Mouse (Mus musculus): ENCODE measurements around the gene Serpinf1. TPM values are rescaled to one million over a fixed set of nuclear protein-coding genes. Genes with fewer than 3 reads are reported as not detected.

Serpinf1 gene
- total RNA-seq (2012; rRNA removed): 20.3 and 24.7 TPM in 2 replicates

- in situ Hi-C loops (cut with MboI; ENCODE audit: low sequenced_read_pairs in 2 of 2, unreplicated experiment in 2 of 2): no loop called here
- no peak within 1 kb of the TSS; a peak in 1 of 4 replicates for H3K4me3 ChIP-seq (ENCODE audit: insufficient read depth in 1 of 2, low read depth in 1 of 2, low read length in 2 of 2, poor library complexity in 1 of 2, severe bottlenecking in 1 of 2)
- no peak for TF ChIP-seq MAFK (IDR thresholded peaks at IDR 0.05; ENCODE audit: insufficient read depth, low read depth, low read length)
- TF ChIP-seq CHD2 (IDR thresholded peaks at IDR 0.05; ENCODE audit: low read depth, low read length): no peak
- TF ChIP-seq HCFC1 (IDR thresholded peaks at IDR 0.05; ENCODE audit: borderline replicate concordance, insufficient read depth, low read length): no peak
- TF ChIP-seq ZNF384 (IDR thresholded peaks at IDR 0.05; ENCODE audit: low read depth, low read length): no peak
- TF ChIP-seq ZC3H11A (IDR thresholded peaks at IDR 0.05; ENCODE audit: borderline replicate concordance, low read depth, low read length): no peak
- no peak within 1 kb of the TSS for H3K27ac ChIP-seq (ENCODE audit: insufficient read depth, low read depth, low read length, poor library complexity, severe bottlenecking)
- H3K9me3 ChIP-seq (ENCODE audit: control insufficient read depth, insufficient read depth, low read depth, low read length): no peaks in the 10 kb centered on the region
- peaks cover 0 to 5% of the 10 kb centered on the region in 2 experiments; a peak in 1 of 4 replicates for H3K4me1 ChIP-seq (ENCODE audit: control insufficient read depth in 2 of 2, insufficient read depth in 2 of 2, low read length in 2 of 2, poor library complexity in 1 of 2)
- H3K36me3 ChIP-seq (ENCODE audit: control insufficient read depth, insufficient read depth, low read length, poor library complexity, severe bottlenecking): no peaks in the 10 kb centered on the region
- no peak within 1 kb of the TSS for H3K9ac ChIP-seq (ENCODE audit: insufficient read depth, low read depth, low read length, poor library complexity, severe bottlenecking)
- no peak for DNase-seq (ENCODE audit: low read depth, low spot score)
Observed at GRCm38 (mm10) chr11:75422013-75422792, at the start of gene Serpinf1. Gene Serpinf1 (minus strand): TSS chr11:75422701.

GRCm38 (mm10) chr11:75470675-75471074 is 48.2 kb upstream of the Serpinf1 start:
- DNase-seq (ENCODE audit: low read depth, low spot score): no peak

GRCm38 (mm10) chr11:75469261-75469660 is 46.8 kb upstream of the Serpinf1 start:
- no peak for TF ChIP-seq ZC3H11A (IDR thresholded peaks at IDR 0.05; ENCODE audit: borderline replicate concordance, low read depth, low read length)
- no peak for TF ChIP-seq MAFK (IDR thresholded peaks at IDR 0.05; ENCODE audit: insufficient read depth, low read depth, low read length)
- no peak for TF ChIP-seq HCFC1 (IDR thresholded peaks at IDR 0.05; ENCODE audit: borderline replicate concordance, insufficient read depth, low read length)
- no peak for TF ChIP-seq CHD2 (IDR thresholded peaks at IDR 0.05; ENCODE audit: low read depth, low read length)
- no peak for TF ChIP-seq ZNF384 (IDR thresholded peaks at IDR 0.05; ENCODE audit: low read depth, low read length)
- Histone ChIP-seq H3K4me3 (ENCODE audit: insufficient read depth in 1 of 2, low read depth in 1 of 2, low read length in 2 of 2, poor library complexity in 1 of 2, severe bottlenecking in 1 of 2) (no peak overlapping the region), H3K4me1 (ENCODE audit: control insufficient read depth in 2 of 2, insufficient read depth in 2 of 2, low read length in 2 of 2, poor library complexity in 1 of 2) (peaks cover 2 to 7% of the 10 kb centered on the region in 2 experiments; a peak in 1 of 4 replicates), H3K9ac (ENCODE audit: insufficient read depth, low read depth, low read length, poor library complexity, severe bottlenecking) (no peak overlapping the region), H3K27ac (ENCODE audit: insufficient read depth, low read depth, low read length, poor library complexity, severe bottlenecking) (no peak overlapping the region), H3K36me3 (ENCODE audit: control insufficient read depth, insufficient read depth, low read length, poor library complexity, severe bottlenecking) (no peaks in the 10 kb centered on the region; the same call in 1 of the 2 replicates), H3K9me3 (ENCODE audit: control insufficient read depth, insufficient read depth, low read depth, low read length) (no peaks in the 10 kb centered on the region)
- in situ Hi-C loops (cut with MboI; ENCODE audit: low sequenced_read_pairs in 2 of 2, unreplicated experiment in 2 of 2): no loop called here
- DNase-seq (ENCODE audit: low read depth, low spot score): no peak

More at GRCm38 (mm10) chr11:75470675-75471074, 48.2 kb upstream of the Serpinf1 start:
- no peak overlapping the region for H3K4me3 ChIP-seq (ENCODE audit: insufficient read depth in 1 of 2, low read depth in 1 of 2, low read length in 2 of 2, poor library complexity in 1 of 2, severe bottlenecking in 1 of 2)
- no peaks in the 10 kb centered on the region for H3K36me3 ChIP-seq (ENCODE audit: control insufficient read depth, insufficient read depth, low read length, poor library complexity, severe bottlenecking)
- H3K27ac ChIP-seq (ENCODE audit: insufficient read depth, low read depth, low read length, poor library complexity, severe bottlenecking): no peak overlapping the region
- H3K9me3 ChIP-seq (ENCODE audit: control insufficient read depth, insufficient read depth, low read depth, low read length): no peaks in the 10 kb centered on the region
- in situ Hi-C loops (cut with MboI; ENCODE audit: low sequenced_read_pairs in 2 of 2, unreplicated experiment in 2 of 2): no loop called here
- H3K4me1 ChIP-seq (ENCODE audit: control insufficient read depth in 2 of 2, insufficient read depth in 2 of 2, low read length in 2 of 2, poor library complexity in 1 of 2): peaks cover 2 to 7% of the 10 kb centered on the region in 2 experiments; a peak in 1 of 4 replicates
- H3K9ac ChIP-seq (ENCODE audit: insufficient read depth, low read depth, low read length, poor library complexity, severe bottlenecking): no peak overlapping the region
- TF ChIP-seq CHD2 (IDR thresholded peaks at IDR 0.05; ENCODE audit: low read depth, low read length): no peak

GRCm38 (mm10) chr11:75468410-75468809 is 45.9 kb upstream of the Serpinf1 start:
- Histone ChIP-seq H3K27ac (ENCODE audit: insufficient read depth, low read depth, low read length, poor library complexity, severe bottlenecking) (no peak overlapping the region), H3K4me3 (ENCODE audit: insufficient read depth in 1 of 2, low read depth in 1 of 2, low read length in 2 of 2, poor library complexity in 1 of 2, severe bottlenecking in 1 of 2) (peak overlapping the region; percentile 49 to 58), H3K9ac (ENCODE audit: insufficient read depth, low read depth, low read length, poor library complexity, severe bottlenecking) (peak overlapping the region; percentile 66), H3K36me3 (ENCODE audit: control insufficient read depth, insufficient read depth, low read length, poor library complexity, severe bottlenecking) (no peaks in the 10 kb centered on the region; the same call in 1 of the 2 replicates), H3K9me3 (ENCODE audit: control insufficient read depth, insufficient read depth, low read depth, low read length) (no peaks in the 10 kb centered on the region), H3K4me1 (ENCODE audit: control insufficient read depth in 2 of 2, insufficient read depth in 2 of 2, low read length in 2 of 2, poor library complexity in 1 of 2) (peaks cover 4 to 8% of the 10 kb centered on the region in 2 experiments; a peak in 2 of 4 replicates)
- in situ Hi-C loops (cut with MboI; ENCODE audit: low sequenced_read_pairs in 2 of 2, unreplicated experiment in 2 of 2): no loop called here
- DNase-seq (ENCODE audit: low read depth, low spot score): no peak
- TF ChIP-seq CHD2 (IDR thresholded peaks at IDR 0.05; ENCODE audit: low read depth, low read length): no peak
- no peak for TF ChIP-seq MAFK (IDR thresholded peaks at IDR 0.05; ENCODE audit: insufficient read depth, low read depth, low read length)
- no peak for TF ChIP-seq ZNF384 (IDR thresholded peaks at IDR 0.05; ENCODE audit: low read depth, low read length)
- TF ChIP-seq HCFC1 (IDR thresholded peaks at IDR 0.05; ENCODE audit: borderline replicate concordance, insufficient read depth, low read length): no peak
- TF ChIP-seq ZC3H11A (IDR thresholded peaks at IDR 0.05; ENCODE audit: borderline replicate concordance, low read depth, low read length): no peak
